Mouse (Mus musculus) thymus, adult 18-20 months (tissue): ENCODE results near the gene Serpina3k.
"Not testable (repeated sequence)": the region's sequence is repeated elsewhere in the genome, so short reads cannot be mapped to it uniquely, and the experiment has no call there.

Source experiments
- DNase-seq, 2 experiments: peaks; one replicate each; pipeline ENCODE4 v3.0.0; 2022; ENCODE audit warnings: mixed read lengths in 2 of 2

Gene Serpina3k

DNA sequence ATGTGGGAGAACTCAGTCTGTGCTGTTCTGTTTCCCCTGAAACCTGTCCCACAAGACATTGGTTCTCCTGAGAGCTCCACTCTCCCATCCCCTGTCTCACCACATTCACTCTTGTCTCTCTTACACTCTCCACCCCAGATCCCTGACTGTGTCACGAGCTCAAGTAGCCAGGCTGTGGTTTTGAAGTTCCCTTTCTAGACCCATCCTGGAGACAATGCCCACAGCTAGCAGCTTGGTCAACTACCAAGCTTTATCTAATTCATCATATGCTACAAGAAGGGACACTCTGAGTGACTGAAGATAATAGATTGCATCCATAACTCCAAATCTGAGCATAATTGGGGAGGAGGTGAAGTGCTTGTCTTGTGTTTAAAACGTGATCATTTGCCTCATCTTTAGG is 52.8 kb downstream of the Serpina3k start:
- not testable (repeated sequence) for DNase-seq
